Mouse (Mus musculus) liver, embryonic 14.5 days (tissue): ENCODE results near the gene Gadl1. TPM values are rescaled to one million over a fixed set of nuclear protein-coding genes. Genes with fewer than 3 reads are reported as not detected.

Experiments
- ATAC-seq: fragments of 200-750 bp; cut with Nextera tagmentation; 2 replicates; pipeline ENCODE4 v1.8.0; 2017; ENCODE audit warnings: moderate number of reproducible peaks, mild to moderate bottlenecking, moderate library complexity; ENCODE audit not compliant: insufficient read depth
- DNase-seq, 3 experiments: peaks; one replicate each; pipeline ENCODE4 v3.0.0-alpha.2; 2012 to 2013; ENCODE audit warnings: low read depth in 3 of 3, low spot score in 3 of 3
- H3K27ac ChIP-seq: fragments of 300-500 bp; sonication (generic); 2 replicates; pipeline ENCODE4 v1.5.1; 2014; ENCODE audit warnings: moderate library complexity, mild to moderate bottlenecking, control low read depth, inconsistent platforms
- H3K27me3 ChIP-seq: fragments of 300-500 bp; sonication (generic); 2 replicates; pipeline ENCODE4 v1.6.1; 2014; ENCODE audit warnings: mild to moderate bottlenecking, low read length, moderate library complexity; ENCODE audit not compliant: control insufficient read depth, insufficient read depth
- H3K36me3 ChIP-seq: fragments of 300-500 bp; sonication (generic); replicated peaks from 2 replicates; pipeline ENCODE4 v1.6.1; 2014; ENCODE audit warnings: low read depth; ENCODE audit not compliant: control insufficient read depth, insufficient read depth
- H3K4me1 ChIP-seq, 2 experiments: fragments of 200-500 bp in 1 of 2; fragments of 300-500 bp in 1 of 2; sonication (generic) in 1 of 2; replicated peaks; 2 replicates each; pipeline ENCODE4 v1.6.1; 2012 to 2014; ENCODE audit warnings: antibody characterized with exemption in 1 of 2, inconsistent platforms in 1 of 2, low read length in 1 of 2; ENCODE audit not compliant: control insufficient read depth in 2 of 2, insufficient read depth in 2 of 2
- H3K4me2 ChIP-seq: fragments of 300-500 bp; sonication (generic); 2 replicates; pipeline ENCODE4 v1.6.1; 2014; ENCODE audit warnings: low read depth, mild to moderate bottlenecking, control low read depth, moderate library complexity
- H3K4me3 ChIP-seq, 2 experiments: fragments of 200-500 bp in 1 of 2; fragments of 300-500 bp in 1 of 2; sonication (generic) in 1 of 2; 2 replicates each; pipeline ENCODE4 v1.5.1; 2012 to 2014; ENCODE audit warnings: low read depth in 2 of 2, low read length in 2 of 2, mild to moderate bottlenecking in 2 of 2, control low read depth in 1 of 2, inconsistent platforms in 1 of 2, moderate library complexity in 1 of 2; ENCODE audit not compliant: insufficient read depth in 1 of 2
- H3K9ac ChIP-seq: fragments of 300-500 bp; sonication (generic); replicated peaks from 2 replicates; pipeline ENCODE4 v1.6.1; 2014; ENCODE audit warnings: mild to moderate bottlenecking, control low read depth, moderate library complexity
- H3K9me3 ChIP-seq: fragments of 300-500 bp; sonication (generic); 2 replicates; pipeline ENCODE4 v1.6.1; 2016; ENCODE audit warnings: low read length, mixed read lengths; ENCODE audit not compliant: control insufficient read depth
- CTCF ChIP-seq: IDR thresholded peaks from 2 replicates; pipeline ENCODE4 v1.5.1; 2016; ENCODE audit warnings: antibody characterized with exemption, low read depth, control low read depth
- EP300 ChIP-seq: IDR thresholded peaks from 2 replicates; pipeline ENCODE4 v1.6.1; 2016; ENCODE audit warnings: antibody characterized with exemption, low read depth
- WGBS: fragments of 180-500 bp; shearing (Covaris S2); extraction: QIAGEN DNeasy Blood & Tissue Kit; methylation state at CpG from one replicate; pipeline ENCODE4 v1.1.7; 2014; ENCODE audit not compliant: insufficient replicate concordance; 5-methylcytosine and 5-hydroxymethylcytosine counted together
- polyA plus RNA-seq, 2 experiments: library from polyadenylated mRNA; depleted of rRNA in 1 of 2; stranded (reverse) in 1 of 2; unstranded in 1 of 2; fragments of >200 nt; fragmentation: Nextera tagmentation in 1 of 2; extraction: Ambion mirVana in 1 of 2; gene quantifications; 2 replicates each; pipeline versions ENCODE4 v1.2.1 to v1.2.3; 2012 to 2014

The Gadl1 gene
- polyA plus RNA-seq, 2 experiments, result 0.23 TPM; not detected in 1

DNA sequence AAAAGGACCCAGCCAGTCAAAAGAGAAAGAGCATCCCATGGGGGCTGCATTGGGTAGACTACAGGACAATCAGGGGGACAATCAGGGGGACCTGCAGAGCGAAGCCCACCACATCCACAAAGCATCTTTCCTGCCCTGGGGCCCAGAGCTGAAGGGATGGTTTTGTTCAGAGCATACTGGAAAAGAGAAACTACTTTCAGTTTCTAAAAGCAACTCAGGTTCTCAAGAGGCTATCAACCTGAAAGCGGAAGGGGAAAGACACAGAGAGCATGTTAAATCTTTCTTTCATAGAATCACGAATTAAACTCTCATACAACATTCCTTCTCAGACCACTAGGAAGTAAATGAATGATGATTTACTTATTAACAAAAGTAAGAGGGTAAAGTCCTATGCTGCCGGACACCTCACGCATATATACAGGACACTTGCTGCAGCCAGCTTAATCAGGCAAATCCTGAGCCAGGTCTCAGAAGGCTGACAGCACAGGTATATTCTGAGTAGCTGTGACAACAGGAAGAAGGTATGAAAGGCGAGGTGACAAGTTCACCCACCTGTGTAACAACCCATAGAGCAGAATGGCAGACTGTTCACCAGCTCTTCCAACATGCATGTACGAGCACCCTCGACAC, 90.2 kb downstream of the Gadl1 start:
- Histone ChIP-seq H3K4me3 (no peak overlapping the region), H3K9ac (no peak overlapping the region), H3K36me3 (no peaks in the 10 kb centered on the region), H3K27ac (no peak overlapping the region), H3K4me2 (no peak overlapping the region), H3K27me3 (no peaks in the 10 kb centered on the region), H3K4me1 (no peaks in the 10 kb centered on the region), H3K9me3 (no peaks in the 10 kb centered on the region)
- TF ChIP-seq CTCF (no peak), EP300 (no peak)
- WGBS, result 59% methylated on average over 8 of the region's 8 CpGs
- DNase-seq, result no peak
- no peak for ATAC-seq

DNA sequence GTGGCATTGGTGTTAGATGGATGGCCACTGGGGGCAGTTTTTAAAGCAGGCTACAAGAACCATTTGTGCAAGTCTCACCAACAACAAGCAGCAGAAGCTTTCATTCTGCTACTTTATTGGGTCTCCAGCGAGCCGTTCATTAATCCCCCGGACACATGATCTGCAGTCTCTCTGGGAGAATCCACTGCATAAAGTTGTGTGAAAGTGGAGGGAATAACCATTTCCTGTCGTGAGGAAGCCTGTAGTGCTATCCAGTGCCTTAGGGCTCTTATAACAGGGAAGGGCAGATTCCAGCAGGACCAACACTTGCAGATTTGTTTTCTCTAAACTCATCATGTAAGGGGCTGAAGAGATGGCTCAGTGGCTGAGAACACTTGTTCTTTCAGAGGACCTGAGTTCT, 104.7 kb downstream of the Gadl1 start:
- H3K27ac ChIP-seq, result no peak overlapping the region
- 66% methylated on average over 4 of the region's 4 CpGs for WGBS
- DNase-seq, result no peak
- H3K36me3 ChIP-seq, result no peaks in the 10 kb centered on the region
- no peaks in the 10 kb centered on the region for H3K4me1 ChIP-seq
- H3K4me3 ChIP-seq, result no peak overlapping the region
- no peak overlapping the region for H3K9ac ChIP-seq
- ATAC-seq, result no peak
- TF ChIP-seq CTCF, result no peak
- no peak for TF ChIP-seq EP300
- H3K4me2 ChIP-seq, result no peak overlapping the region
- no peaks in the 10 kb centered on the region for H3K27me3 ChIP-seq
- no peaks in the 10 kb centered on the region for H3K9me3 ChIP-seq

- Histone ChIP-seq H3K4me2 (no peak overlapping the region), H3K36me3 (no peaks in the 10 kb centered on the region), H3K4me3 (no peak overlapping the region), H3K27ac (no peak overlapping the region), H3K9ac (no peak overlapping the region), H3K4me1 (no peaks in the 10 kb centered on the region), H3K9me3 (no peaks in the 10 kb centered on the region), H3K27me3 (no peaks in the 10 kb centered on the region)
- 65% methylated on average over 9 of the region's 9 CpGs for WGBS
- DNase-seq (no peak), ATAC-seq (no peak)
- no peak for TF ChIP-seq EP300
- TF ChIP-seq CTCF, result no peak
These were observed 107.0 kb downstream of the Gadl1 start for GRCm38 (mm10) chr9:116016221-116016620.

GRCm38 (mm10) chr9:116017091-116017490, 107.8 kb downstream of the Gadl1 start:
- no peak for ATAC-seq
- no peak overlapping the region for H3K4me2 ChIP-seq

DNA sequence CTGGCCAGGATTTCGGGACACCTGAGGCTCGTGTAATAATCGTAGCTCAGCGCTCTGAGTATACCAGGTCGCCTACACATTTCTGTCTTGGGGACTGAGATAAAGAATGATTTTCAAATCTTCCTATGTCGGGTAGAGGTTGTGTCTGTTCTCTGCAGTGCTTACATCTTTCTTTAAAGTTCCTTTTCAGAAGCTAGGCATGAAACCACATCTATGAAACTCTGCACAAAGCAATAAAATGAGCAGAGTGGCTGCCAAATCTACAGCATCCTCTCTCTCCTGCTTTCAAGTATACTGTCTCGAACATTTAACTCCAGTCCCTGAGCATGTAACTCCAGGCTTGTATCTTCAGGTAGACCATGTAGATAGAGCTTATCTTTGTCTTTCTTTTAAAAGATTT, 109.3 kb downstream of the Gadl1 start:
- Histone ChIP-seq H3K9ac (no peak overlapping the region), H3K9me3 (no peaks in the 10 kb centered on the region), H3K36me3 (no peaks in the 10 kb centered on the region), H3K27me3 (no peaks in the 10 kb centered on the region), H3K4me1 (no peaks in the 10 kb centered on the region), H3K4me2 (no peak overlapping the region), H3K4me3 (no peak overlapping the region), H3K27ac (no peak overlapping the region)
- DNase-seq (no peak), ATAC-seq (no peak)
- TF ChIP-seq EP300 (no peak), CTCF (no peak)
- 65% methylated on average over 7 of the region's 7 CpGs for WGBS

More at GRCm38 (mm10) chr9:116017091-116017490, 107.8 kb downstream of the Gadl1 start:
- Histone ChIP-seq H3K4me1 (no peaks in the 10 kb centered on the region), H3K9me3 (no peaks in the 10 kb centered on the region), H3K36me3 (no peaks in the 10 kb centered on the region), H3K27ac (no peak overlapping the region), H3K27me3 (no peaks in the 10 kb centered on the region), H3K4me3 (no peak overlapping the region), H3K9ac (no peak overlapping the region)
- DNase-seq, result no peak
- WGBS, result 53% methylated on average over 3 of the region's 3 CpGs
- TF ChIP-seq EP300 (no peak), CTCF (no peak)
